Mouse (Mus musculus) midbrain, embryonic 13.5 days (tissue): ENCODE results near the gene Fignl2. TPM values are rescaled to one million over a fixed set of nuclear protein-coding genes. Genes with fewer than 3 reads are reported as not detected.

Experiments used
- ATAC-seq: fragments of 200-750 bp; cut with Nextera tagmentation; 2 replicates; pipeline ENCODE4 v1.8.0; 2017; ENCODE audit warnings: mild to moderate bottlenecking, moderate TSS enrichment, moderate library complexity
- H3K27ac ChIP-seq: fragments of 300-500 bp; sonication (generic); 2 replicates; pipeline ENCODE4 v1.5.1; 2015; ENCODE audit warnings: inconsistent platforms, mild to moderate bottlenecking, moderate library complexity
- H3K27me3 ChIP-seq: fragments of 300-500 bp; sonication (generic); 2 replicates; pipeline ENCODE4 v1.6.1; 2015; ENCODE audit warnings: mild to moderate bottlenecking, inconsistent platforms
- H3K36me3 ChIP-seq: fragments of 300-500 bp; sonication (generic); 2 replicates; pipeline ENCODE4 v1.6.1; 2015; ENCODE audit warnings: mild to moderate bottlenecking, inconsistent platforms
- H3K4me1 ChIP-seq: fragments of 300-500 bp; sonication (generic); replicated peaks from 2 replicates; pipeline ENCODE4 v1.6.1; 2015; ENCODE audit warnings: inconsistent platforms
- H3K4me2 ChIP-seq: fragments of 300-500 bp; sonication (generic); replicated peaks from 2 replicates; pipeline ENCODE4 v1.6.1; 2015; ENCODE audit warnings: moderate library complexity, mild to moderate bottlenecking, inconsistent platforms
- H3K4me3 ChIP-seq: fragments of 300-500 bp; sonication (generic); replicated peaks from 2 replicates; pipeline ENCODE4 v1.5.1; 2015; ENCODE audit warnings: mild to moderate bottlenecking, inconsistent platforms
- H3K9ac ChIP-seq: fragments of 300-500 bp; sonication (generic); replicated peaks from 2 replicates; pipeline ENCODE4 v1.6.1; 2015; ENCODE audit warnings: mild to moderate bottlenecking, inconsistent platforms
- H3K9me3 ChIP-seq: fragments of 300-500 bp; sonication (generic); 2 replicates; pipeline ENCODE4 v1.6.1; 2016; ENCODE audit warnings: mild to moderate bottlenecking, inconsistent platforms
- WGBS: fragments of 180-500 bp; shearing (Covaris S2); methylation state at CpG from one replicate; pipeline ENCODE4 v1.1.7; 2015; 5-methylcytosine and 5-hydroxymethylcytosine counted together
- polyA plus RNA-seq: library from polyadenylated mRNA; unstranded; fragments of >200 nt; fragmentation: Nextera tagmentation; extraction: Ambion mirVana; gene quantifications from 2 replicates; pipeline ENCODE4 v1.2.1, GENCODE M21; 2015

The Fignl2 gene
- polyA plus RNA-seq, 1 experiment from 2014 or later = 0.11 TPM

- H3K9ac ChIP-seq = 0 out of 2 replicates have a peak overlapping the region, but pooled peaks have one; percentile 7
- H3K27ac ChIP-seq = peak overlapping the region; percentile 82
- peaks cover 35% of the 10 kb centered on the region for H3K4me1 ChIP-seq
- peak; percentile 56 for ATAC-seq
- no peaks in the 10 kb centered on the region for H3K27me3 ChIP-seq
- WGBS = 15% methylated on average over 14 of the region's 14 CpGs
- no peaks in the 10 kb centered on the region for H3K36me3 ChIP-seq
- H3K9me3 ChIP-seq = no peaks in the 10 kb centered on the region
- H3K4me2 ChIP-seq = peak overlapping the region; percentile 41
- H3K4me3 ChIP-seq = no peak overlapping the region
Observed at GRCm38 (mm10) chr15:101092121-101092828, 13.9 kb upstream of the Fignl2 start.

GRCm38 (mm10) chr15:101091551-101091950, 13.2 kb upstream of the Fignl2 start:
- no peak overlapping the region for H3K4me3 ChIP-seq
- H3K9ac ChIP-seq = no peak overlapping the region
- H3K36me3 ChIP-seq = no peaks in the 10 kb centered on the region
- H3K4me1 ChIP-seq = peaks cover 33% of the 10 kb centered on the region
- no peak overlapping the region for H3K4me2 ChIP-seq
- WGBS = 91% methylated on average over 8 of the region's 8 CpGs
- H3K27me3 ChIP-seq = no peaks in the 10 kb centered on the region
- H3K9me3 ChIP-seq = no peaks in the 10 kb centered on the region
- no peak overlapping the region for H3K27ac ChIP-seq
- ATAC-seq = no peak

GRCm38 (mm10) chr15:101088291-101088690, 9.9 kb upstream of the Fignl2 start:
- Histone ChIP-seq H3K4me1 (peaks cover 20% of the 10 kb centered on the region), H3K36me3 (no peaks in the 10 kb centered on the region), H3K9ac (no peak overlapping the region), H3K27me3 (no peaks in the 10 kb centered on the region), H3K4me2 (no peak overlapping the region), H3K27ac (no peak overlapping the region), H3K9me3 (no peaks in the 10 kb centered on the region), H3K4me3 (no peak overlapping the region)
- 32% methylated on average over 4 of the region's 4 CpGs for WGBS
- ATAC-seq = no peak

- H3K4me3 ChIP-seq = no peak overlapping the region
- H3K36me3 ChIP-seq = no peaks in the 10 kb centered on the region
- no peaks in the 10 kb centered on the region for H3K9me3 ChIP-seq
- no peak for ATAC-seq
- H3K4me2 ChIP-seq = no peak overlapping the region
- 81% methylated on average over 3 of the region's 3 CpGs for WGBS
- H3K9ac ChIP-seq = no peak overlapping the region
- H3K27ac ChIP-seq = no peak overlapping the region
- H3K27me3 ChIP-seq = no peaks in the 10 kb centered on the region
- peaks cover 6% of the 10 kb centered on the region for H3K4me1 ChIP-seq
Observed at GRCm38 (mm10) chr15:101086956-101087355, 8.6 kb upstream of the Fignl2 start.

- no peaks in the 10 kb centered on the region for H3K9me3 ChIP-seq
- H3K27ac ChIP-seq = no peak overlapping the region
- no peak overlapping the region for H3K4me3 ChIP-seq
- no peak overlapping the region for H3K9ac ChIP-seq
- H3K36me3 ChIP-seq = no peaks in the 10 kb centered on the region
- no peaks in the 10 kb centered on the region for H3K27me3 ChIP-seq
- no peak overlapping the region for H3K4me2 ChIP-seq
- ATAC-seq = no peak
- peaks cover 5% of the 10 kb centered on the region for H3K4me1 ChIP-seq
- 70% methylated on average over 9 of the region's 9 CpGs for WGBS
Observed at GRCm38 (mm10) chr15:101086451-101086850, 8.1 kb upstream of the Fignl2 start.

GRCm38 (mm10) chr15:101084499-101084898, 6.1 kb upstream of the Fignl2 start:
- Histone ChIP-seq H3K9me3 (no peaks in the 10 kb centered on the region), H3K9ac (no peak overlapping the region)

GRCm38 (mm10) chr15:101082236-101082635, 3.9 kb upstream of the Fignl2 start:
- Histone ChIP-seq H3K4me1 (peaks cover 28% of the 10 kb centered on the region), H3K36me3 (no peaks in the 10 kb centered on the region), H3K9me3 (no peaks in the 10 kb centered on the region), H3K27me3 (peaks cover 15% of the 10 kb centered on the region), H3K27ac (no peak overlapping the region), H3K4me2 (no peak overlapping the region), H3K9ac (no peak overlapping the region), H3K4me3 (no peak overlapping the region)
- 61% methylated on average over 4 of the region's 4 CpGs for WGBS
- ATAC-seq = no peak

More at GRCm38 (mm10) chr15:101084499-101084898, 6.1 kb upstream of the Fignl2 start:
- Histone ChIP-seq H3K27me3 (peaks cover 12% of the 10 kb centered on the region), H3K4me1 (peaks cover 13% of the 10 kb centered on the region), H3K27ac (no peak overlapping the region), H3K36me3 (no peaks in the 10 kb centered on the region), H3K4me2 (no peak overlapping the region), H3K4me3 (no peak overlapping the region)
- no peak for ATAC-seq
- 89% methylated on average over 10 of the region's 10 CpGs for WGBS

- Histone ChIP-seq H3K4me3 (no peak overlapping the region), H3K4me1 (peaks cover 39% of the 10 kb centered on the region), H3K9me3 (no peaks in the 10 kb centered on the region), H3K4me2 (no peak overlapping the region), H3K9ac (no peak overlapping the region), H3K27me3 (peaks cover 15% of the 10 kb centered on the region), H3K27ac (no peak overlapping the region), H3K36me3 (no peaks in the 10 kb centered on the region)
- no peak for ATAC-seq
- 84% methylated on average over 7 of the region's 7 CpGs for WGBS
Observed at GRCm38 (mm10) chr15:101081035-101081548, 2.7 kb upstream of the Fignl2 start.

- H3K36me3 ChIP-seq = no peaks in the 10 kb centered on the region
- H3K9me3 ChIP-seq = no peaks in the 10 kb centered on the region
- WGBS = 71% methylated on average over 9 of the region's 9 CpGs
- no peak overlapping the region for H3K27ac ChIP-seq
- H3K4me3 ChIP-seq = no peak overlapping the region
- H3K4me2 ChIP-seq = no peak overlapping the region
- ATAC-seq = no peak
- peaks cover 15% of the 10 kb centered on the region for H3K27me3 ChIP-seq
- peaks cover 49% of the 10 kb centered on the region for H3K4me1 ChIP-seq
- H3K9ac ChIP-seq = no peak overlapping the region
Observed at GRCm38 (mm10) chr15:101080031-101080520, 1.7 kb upstream of the Fignl2 start.

GRCm38 (mm10) chr15:101078731-101079156, 377 bp upstream of the Fignl2 start:
- WGBS = 1% methylated on average over 29 of the region's 30 CpGs
- Histone ChIP-seq H3K4me1 (peaks cover 51% of the 10 kb centered on the region), H3K9me3 (no peaks in the 10 kb centered on the region), H3K36me3 (no peaks in the 10 kb centered on the region), H3K4me3 (peak overlapping the region; percentile 65), H3K9ac (peak overlapping the region; percentile 77), H3K4me2 (peak overlapping the region; percentile 84), H3K27me3 (peaks cover 15% of the 10 kb centered on the region), H3K27ac (peak overlapping the region; percentile 83)
- peak; percentile 63 for ATAC-seq

GRCm38 (mm10) chr15:101077001-101077812, 1.2 kb downstream of the Fignl2 start:
- Histone ChIP-seq H3K27ac (peak overlapping the region; percentile 83), H3K27me3 (peaks cover 15% of the 10 kb centered on the region), H3K4me2 (peak overlapping the region; percentile 84), H3K4me1 (peaks cover 54% of the 10 kb centered on the region), H3K9me3 (no peaks in the 10 kb centered on the region), H3K36me3 (no peaks in the 10 kb centered on the region), H3K9ac (peak overlapping the region; percentile 77), H3K4me3 (peak overlapping the region; percentile 65)
- ATAC-seq = peak; percentile 27
- under 1% methylated on average over 34 of the region's 34 CpGs for WGBS
